Mouse (Mus musculus) C2C12 (cell line): Measurements from ENCODE around the gene Obscn. TPM values are rescaled to one million over a fixed set of nuclear protein-coding genes. Genes with fewer than 3 reads are reported as not detected.

Experiments used
- H3K27me3 ChIP-seq: one replicate; pipeline ENCODE4 v1.6.1; 2011; ENCODE audit not compliant: control insufficient read depth, insufficient read depth, insufficient read length
- H3K36me3 ChIP-seq: one replicate; pipeline ENCODE4 v1.6.1; 2011; ENCODE audit not compliant: control insufficient read depth, insufficient read depth
- H3K4me3 ChIP-seq: one replicate; pipeline ENCODE4 v1.5.1; 2011; ENCODE audit warnings: mild to moderate bottlenecking, control low read depth; ENCODE audit not compliant: poor library complexity, insufficient read depth, severe bottlenecking
- H3K79me2 ChIP-seq: one replicate; pipeline ENCODE4 v1.6.1; 2011; ENCODE audit not compliant: control insufficient read depth, insufficient read depth
- H3K79me3 ChIP-seq: one replicate; pipeline ENCODE4 v1.6.1; 2011; ENCODE audit warnings: low read depth, control low read depth
- H3ac ChIP-seq: one replicate; pipeline ENCODE3; 2011; ENCODE audit warnings: low read depth; ENCODE audit not compliant: control insufficient read depth, insufficient read length
- CEBPB ChIP-seq: IDR thresholded peaks from one replicate; pipeline ENCODE4 v1.6.1; 2011; ENCODE audit warnings: low read depth, mild to moderate bottlenecking, control low read depth, moderate library complexity
- CTCF ChIP-seq: IDR thresholded peaks from one replicate; pipeline ENCODE4 v1.5.1; 2011; ENCODE audit not compliant: control insufficient read depth, insufficient read depth, insufficient read length
- FOSL1 ChIP-seq: IDR thresholded peaks from one replicate; pipeline ENCODE4 v1.8.0; 2011; ENCODE audit warnings: mild to moderate bottlenecking, low read length; ENCODE audit not compliant: poor library complexity, insufficient read depth, severe bottlenecking
- MAX ChIP-seq: IDR thresholded peaks from one replicate; pipeline ENCODE4 v1.6.1; 2011; ENCODE audit warnings: mild to moderate bottlenecking, control low read depth
- MYOD1 ChIP-seq: IDR thresholded peaks from one replicate; pipeline ENCODE4 v1.6.1; 2011; ENCODE audit warnings: low read depth; ENCODE audit not compliant: control insufficient read depth, insufficient read length
- MYOG ChIP-seq: IDR thresholded peaks from one replicate; pipeline ENCODE4 v1.6.1; 2011; ENCODE audit not compliant: control insufficient read depth, insufficient read length; ENCODE audit errors: extremely low read depth
- USF1 ChIP-seq: IDR thresholded peaks from one replicate; pipeline ENCODE4 v1.6.1; 2011; ENCODE audit warnings: low read depth, mild to moderate bottlenecking, control low read depth, moderate library complexity
- polyA plus RNA-seq: library from polyadenylated mRNA; unstranded; fragments of >200 nt; fragmentation: generic; extraction: Trizol; gene quantifications from one replicate; pipeline ENCODE4 v1.2.1, GENCODE M21; 2012; ENCODE audit warnings: missing spikeins

Obscn gene
- polyA plus RNA-seq, 1 experiment = 0.02 TPM

DNA sequence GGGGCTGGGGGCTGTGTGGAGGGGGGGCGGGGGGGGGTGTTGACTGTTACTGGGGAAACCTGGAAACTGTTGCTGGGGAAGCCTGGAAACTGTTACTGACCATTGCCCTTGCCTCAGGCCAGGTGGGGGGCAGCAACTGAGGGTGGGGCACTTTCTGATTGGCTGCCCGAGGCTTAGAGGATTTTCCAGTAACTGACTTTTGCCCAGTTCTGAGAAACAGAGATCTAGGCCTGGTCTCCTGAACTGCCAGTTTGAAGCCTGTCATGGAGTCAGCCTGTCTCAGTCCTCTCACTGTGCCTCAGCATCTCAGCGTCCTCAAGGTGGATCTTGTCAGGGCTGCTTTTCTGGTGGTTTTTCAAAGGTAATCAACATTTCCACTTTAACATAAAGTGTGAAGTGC is 161.8 kb downstream of the Obscn start:
- no peak for TF ChIP-seq USF1
- TF ChIP-seq MYOG = no peak
- TF ChIP-seq CTCF = no peak
- TF ChIP-seq FOSL1 = no peak
- no peak for TF ChIP-seq MAX
- no peak for TF ChIP-seq CEBPB
- no peak for TF ChIP-seq MYOD1
- H3K4me3 ChIP-seq = no peak overlapping the region
- peaks cover 30% of the 10 kb centered on the region for H3K79me3 ChIP-seq
- peaks cover 5% of the 10 kb centered on the region for H3K36me3 ChIP-seq
- peaks cover 61% of the 10 kb centered on the region for H3K79me2 ChIP-seq
- no peaks in the 10 kb centered on the region for H3K27me3 ChIP-seq
- no peak overlapping the region for H3ac ChIP-seq

DNA sequence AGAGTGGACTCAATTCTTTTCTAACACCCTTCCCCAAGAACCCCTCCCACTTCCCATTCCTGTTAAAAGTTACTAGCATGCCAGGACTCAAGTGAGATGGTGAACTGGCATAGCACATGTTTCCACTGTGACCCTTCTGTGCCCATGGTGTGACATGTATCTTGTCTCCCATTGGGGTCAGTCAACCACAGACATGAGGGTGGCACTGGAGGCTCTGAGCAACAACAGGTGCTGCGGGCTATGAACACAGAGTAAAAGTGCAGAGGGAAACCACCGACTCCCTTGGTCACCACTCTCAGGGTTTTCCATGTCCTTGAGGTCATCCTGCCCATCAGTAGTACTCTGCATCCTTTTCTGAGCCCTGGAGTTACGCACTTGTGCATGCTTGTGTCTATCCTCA is 164.4 kb downstream of the Obscn start:
- Histone ChIP-seq H3ac (no peak overlapping the region), H3K27me3 (no peaks in the 10 kb centered on the region), H3K79me3 (peaks cover 15% of the 10 kb centered on the region), H3K36me3 (peaks cover 13% of the 10 kb centered on the region), H3K4me3 (no peak overlapping the region), H3K79me2 (peaks cover 34% of the 10 kb centered on the region)
- TF ChIP-seq USF1 = no peak
- TF ChIP-seq MYOD1 = no peak
- no peak for TF ChIP-seq FOSL1
- TF ChIP-seq CEBPB = no peak
- no peak for TF ChIP-seq MYOG
- TF ChIP-seq CTCF = no peak
- no peak for TF ChIP-seq MAX

DNA sequence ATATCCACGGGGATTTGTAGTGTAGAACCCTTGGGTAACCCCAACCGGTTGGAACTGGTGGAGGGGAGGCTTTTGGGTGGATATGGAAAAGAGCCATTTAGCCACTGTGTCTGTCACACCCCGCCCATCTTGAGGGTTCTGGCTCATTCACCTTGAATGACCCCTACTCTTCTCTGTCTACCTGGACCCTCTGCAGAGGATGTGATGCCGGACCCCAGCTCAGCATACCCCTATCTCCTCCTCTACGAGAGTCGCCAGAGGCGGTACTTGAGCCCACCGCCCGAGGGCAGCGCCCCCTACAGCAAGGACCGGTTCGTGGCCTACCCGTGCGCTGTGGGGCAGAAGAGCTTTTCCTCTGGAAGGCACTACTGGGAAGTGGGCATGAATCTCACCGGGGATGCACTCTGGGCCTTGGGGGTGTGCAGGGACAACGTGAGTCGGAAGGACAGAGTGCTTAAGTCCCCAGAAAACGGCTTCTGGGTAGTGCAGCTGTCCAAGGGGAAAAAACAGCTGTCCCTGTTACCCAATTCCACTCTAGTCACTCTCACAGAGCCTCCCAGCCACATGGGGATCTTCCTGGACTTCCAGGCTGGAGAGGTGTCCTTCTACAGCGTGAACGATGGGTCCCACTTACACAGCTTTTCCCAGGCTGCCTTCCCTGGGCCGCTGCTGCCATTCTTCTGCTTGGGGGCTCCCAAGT is 165.2 kb downstream of the Obscn start:
- Histone ChIP-seq H3K4me3 (no peak overlapping the region), H3K36me3 (peaks cover 13% of the 10 kb centered on the region), H3K79me3 (peaks cover 11% of the 10 kb centered on the region), H3ac (no peak overlapping the region), H3K27me3 (no peaks in the 10 kb centered on the region), H3K79me2 (peaks cover 27% of the 10 kb centered on the region)
- no peak for TF ChIP-seq FOSL1
- no peak for TF ChIP-seq MAX
- TF ChIP-seq MYOG = no peak
- no peak for TF ChIP-seq MYOD1
- TF ChIP-seq CEBPB = no peak

DNA sequence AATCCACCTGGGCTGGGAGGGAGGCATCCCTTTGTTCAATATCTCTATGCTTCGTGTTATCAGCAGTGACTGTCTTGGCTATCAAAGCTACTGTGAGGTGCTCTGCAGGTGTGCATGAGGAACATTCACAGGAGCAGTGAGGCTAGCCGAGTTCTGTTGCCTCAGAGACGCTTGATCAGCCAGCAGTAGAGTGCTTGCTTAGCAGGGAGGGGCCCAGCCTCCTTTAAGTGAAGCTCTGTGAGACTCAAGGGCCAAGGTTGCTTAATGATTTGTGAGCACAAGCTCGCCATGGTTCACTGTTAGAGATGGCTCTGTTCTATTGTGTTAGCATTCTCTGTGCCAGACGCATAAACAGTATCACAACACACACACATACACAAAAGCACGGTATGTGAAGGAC is 166.5 kb downstream of the Obscn start:
- Histone ChIP-seq H3K79me3 (peaks cover 7% of the 10 kb centered on the region), H3K4me3 (no peak overlapping the region), H3K79me2 (peaks cover 14% of the 10 kb centered on the region), H3K27me3 (no peaks in the 10 kb centered on the region), H3K36me3 (peaks cover 13% of the 10 kb centered on the region), H3ac (no peak overlapping the region)
- TF ChIP-seq CTCF (no peak), MAX (no peak), MYOD1 (no peak), MYOG (no peak), CEBPB (no peak), FOSL1 (no peak), USF1 (no peak)

DNA sequence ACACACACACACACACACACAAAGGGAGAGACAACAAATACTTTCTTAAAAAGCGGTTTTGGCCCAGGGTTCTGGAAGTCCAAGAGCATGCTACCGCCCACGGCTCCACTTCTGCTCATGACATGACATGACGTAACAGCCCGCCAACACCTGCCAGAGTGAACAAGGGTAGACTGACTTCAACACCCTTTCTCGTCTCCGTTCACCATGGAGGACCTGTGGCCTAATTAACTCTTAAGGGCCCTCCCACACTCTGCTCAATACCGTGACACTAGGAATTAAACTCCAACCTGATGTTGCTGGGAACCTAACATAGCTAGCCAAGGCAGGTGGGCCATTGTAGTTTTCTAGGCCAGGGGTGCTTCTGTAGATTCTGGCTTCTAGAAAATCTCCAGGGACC is 167.2 kb downstream of the Obscn start:
- TF ChIP-seq CEBPB (no peak), MAX (no peak), FOSL1 (no peak), MYOG (no peak), USF1 (no peak), CTCF (no peak), MYOD1 (no peak)
- peaks cover 13% of the 10 kb centered on the region for H3K36me3 ChIP-seq
- peaks cover 7% of the 10 kb centered on the region for H3K79me2 ChIP-seq
- no peak overlapping the region for H3ac ChIP-seq
- peaks cover 2% of the 10 kb centered on the region for H3K79me3 ChIP-seq
- H3K27me3 ChIP-seq = no peaks in the 10 kb centered on the region
- no peak overlapping the region for H3K4me3 ChIP-seq

DNA sequence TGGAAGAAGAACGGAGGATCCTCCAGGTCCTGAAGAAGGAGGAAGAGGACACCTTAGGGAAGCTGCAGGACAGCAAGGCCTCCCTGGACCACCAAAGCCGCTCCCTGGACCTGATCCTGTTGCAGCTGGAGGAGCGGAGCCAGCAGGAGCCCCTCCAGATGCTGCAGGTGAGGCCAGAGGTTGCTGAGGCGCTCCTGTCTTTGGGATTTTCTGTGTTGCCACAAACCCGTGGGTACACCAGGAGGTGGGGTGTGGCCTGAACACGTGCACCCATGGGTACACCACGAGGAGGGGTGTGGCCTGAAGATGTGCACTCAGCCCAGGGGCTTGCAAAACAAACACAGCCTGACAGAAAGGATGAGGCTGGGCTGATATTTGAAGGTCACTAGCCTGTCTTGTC is 167.7 kb downstream of the Obscn start:
- peaks cover 2% of the 10 kb centered on the region for H3K79me2 ChIP-seq
- H3K36me3 ChIP-seq = peaks cover 13% of the 10 kb centered on the region
- H3ac ChIP-seq = no peak overlapping the region
- H3K4me3 ChIP-seq = no peak overlapping the region
- H3K27me3 ChIP-seq = no peaks in the 10 kb centered on the region
- no peaks in the 10 kb centered on the region for H3K79me3 ChIP-seq
- no peak for TF ChIP-seq MYOD1
